Mouse (Mus musculus) liver, embryonic 14.5 days (tissue): Measurements from ENCODE around the gene Clstn2. TPM values are rescaled to one million over a fixed set of nuclear protein-coding genes. Genes with fewer than 3 reads are reported as not detected.

Source experiments
- ATAC-seq: fragments of 200-750 bp; cut with Nextera tagmentation; 2 replicates; pipeline ENCODE4 v1.8.0; 2017; ENCODE audit warnings: moderate number of reproducible peaks, mild to moderate bottlenecking, moderate library complexity; ENCODE audit not compliant: insufficient read depth
- DNase-seq, 3 experiments: peaks; one replicate each; pipeline ENCODE4 v3.0.0-alpha.2; 2012 to 2013; ENCODE audit warnings: low read depth in 3 of 3, low spot score in 3 of 3
- H3K27ac ChIP-seq: fragments of 300-500 bp; sonication (generic); 2 replicates; pipeline ENCODE4 v1.5.1; 2014; ENCODE audit warnings: moderate library complexity, mild to moderate bottlenecking, control low read depth, inconsistent platforms
- H3K27me3 ChIP-seq: fragments of 300-500 bp; sonication (generic); 2 replicates; pipeline ENCODE4 v1.6.1; 2014; ENCODE audit warnings: mild to moderate bottlenecking, low read length, moderate library complexity; ENCODE audit not compliant: control insufficient read depth, insufficient read depth
- H3K36me3 ChIP-seq: fragments of 300-500 bp; sonication (generic); replicated peaks from 2 replicates; pipeline ENCODE4 v1.6.1; 2014; ENCODE audit warnings: low read depth; ENCODE audit not compliant: control insufficient read depth, insufficient read depth
- H3K4me1 ChIP-seq, 2 experiments: fragments of 200-500 bp in 1 of 2; fragments of 300-500 bp in 1 of 2; sonication (generic) in 1 of 2; replicated peaks; 2 replicates each; pipeline ENCODE4 v1.6.1; 2012 to 2014; ENCODE audit warnings: antibody characterized with exemption in 1 of 2, inconsistent platforms in 1 of 2, low read length in 1 of 2; ENCODE audit not compliant: control insufficient read depth in 2 of 2, insufficient read depth in 2 of 2
- H3K4me2 ChIP-seq: fragments of 300-500 bp; sonication (generic); 2 replicates; pipeline ENCODE4 v1.6.1; 2014; ENCODE audit warnings: low read depth, mild to moderate bottlenecking, control low read depth, moderate library complexity
- H3K4me3 ChIP-seq, 2 experiments: fragments of 200-500 bp in 1 of 2; fragments of 300-500 bp in 1 of 2; sonication (generic) in 1 of 2; 2 replicates each; pipeline ENCODE4 v1.5.1; 2012 to 2014; ENCODE audit warnings: low read depth in 2 of 2, low read length in 2 of 2, mild to moderate bottlenecking in 2 of 2, control low read depth in 1 of 2, inconsistent platforms in 1 of 2, moderate library complexity in 1 of 2; ENCODE audit not compliant: insufficient read depth in 1 of 2
- H3K9ac ChIP-seq: fragments of 300-500 bp; sonication (generic); replicated peaks from 2 replicates; pipeline ENCODE4 v1.6.1; 2014; ENCODE audit warnings: mild to moderate bottlenecking, control low read depth, moderate library complexity
- H3K9me3 ChIP-seq: fragments of 300-500 bp; sonication (generic); 2 replicates; pipeline ENCODE4 v1.6.1; 2016; ENCODE audit warnings: low read length, mixed read lengths; ENCODE audit not compliant: control insufficient read depth
- CTCF ChIP-seq: IDR thresholded peaks from 2 replicates; pipeline ENCODE4 v1.5.1; 2016; ENCODE audit warnings: antibody characterized with exemption, low read depth, control low read depth
- EP300 ChIP-seq: IDR thresholded peaks from 2 replicates; pipeline ENCODE4 v1.6.1; 2016; ENCODE audit warnings: antibody characterized with exemption, low read depth
- WGBS: fragments of 180-500 bp; shearing (Covaris S2); extraction: QIAGEN DNeasy Blood & Tissue Kit; methylation state at CpG from one replicate; pipeline ENCODE4 v1.1.7; 2014; ENCODE audit not compliant: insufficient replicate concordance; 5-methylcytosine and 5-hydroxymethylcytosine counted together
- polyA plus RNA-seq, 2 experiments: library from polyadenylated mRNA; depleted of rRNA in 1 of 2; stranded (reverse) in 1 of 2; unstranded in 1 of 2; fragments of >200 nt; fragmentation: Nextera tagmentation in 1 of 2; extraction: Ambion mirVana in 1 of 2; gene quantifications; 2 replicates each; pipeline versions ENCODE4 v1.2.1 to v1.2.3; 2012 to 2014

The Clstn2 gene
- polyA plus RNA-seq, 2 experiments: 0.04 to 0.11 TPM

- H3K4me1 ChIP-seq: no peaks in the 10 kb centered on the region
- DNase-seq: no peak
- no peak overlapping the region for H3K27ac ChIP-seq
- no peak for TF ChIP-seq EP300
- TF ChIP-seq CTCF: no peak
- H3K9me3 ChIP-seq: no peaks in the 10 kb centered on the region
- WGBS: 52% methylated on average over 5 of the region's 5 CpGs
- no peak overlapping the region for H3K4me2 ChIP-seq
- ATAC-seq: no peak
- H3K4me3 ChIP-seq: no peak overlapping the region
- no peak overlapping the region for H3K9ac ChIP-seq
- no peaks in the 10 kb centered on the region for H3K36me3 ChIP-seq
- H3K27me3 ChIP-seq: no peaks in the 10 kb centered on the region
Observed at GRCm38 (mm10) chr9:97769331-97769730, 263.6 kb downstream of the Clstn2 start.

GRCm38 (mm10) chr9:97765251-97765767, 267.7 kb downstream of the Clstn2 start:
- no peak overlapping the region for H3K4me3 ChIP-seq
- H3K36me3 ChIP-seq: no peaks in the 10 kb centered on the region
- H3K4me2 ChIP-seq: no peak overlapping the region
- H3K27ac ChIP-seq: no peak overlapping the region
- no peak overlapping the region for H3K9ac ChIP-seq
- DNase-seq (no peak), ATAC-seq (no peak)
- H3K9me3 ChIP-seq: no peaks in the 10 kb centered on the region
- TF ChIP-seq EP300 (no peak), CTCF (no peak)
- 51% methylated on average over 6 of the region's 6 CpGs for WGBS
- no peaks in the 10 kb centered on the region for H3K27me3 ChIP-seq
- no peaks in the 10 kb centered on the region for H3K4me1 ChIP-seq

GRCm38 (mm10) chr9:97763048-97763447, 269.9 kb downstream of the Clstn2 start:
- H3K36me3 ChIP-seq: no peaks in the 10 kb centered on the region
- no peak for ATAC-seq
- H3K9me3 ChIP-seq: no peaks in the 10 kb centered on the region
- 66% methylated on average over 4 of the region's 4 CpGs for WGBS
- DNase-seq: no peak
- TF ChIP-seq EP300 (no peak), CTCF (no peak)
- no peaks in the 10 kb centered on the region for H3K4me1 ChIP-seq
- H3K27me3 ChIP-seq: no peaks in the 10 kb centered on the region
- H3K27ac ChIP-seq: no peak overlapping the region
- no peak overlapping the region for H3K4me2 ChIP-seq
- H3K9ac ChIP-seq: no peak overlapping the region
- no peak overlapping the region for H3K4me3 ChIP-seq

- Histone ChIP-seq H3K4me3 (no peak overlapping the region), H3K36me3 (no peaks in the 10 kb centered on the region), H3K27ac (no peak overlapping the region), H3K9ac (no peak overlapping the region), H3K4me2 (no peak overlapping the region), H3K27me3 (no peaks in the 10 kb centered on the region), H3K9me3 (no peaks in the 10 kb centered on the region), H3K4me1 (no peaks in the 10 kb centered on the region)
- TF ChIP-seq CTCF (no peak), EP300 (no peak)
- WGBS: 63% methylated on average over 6 of the region's 7 CpGs
- DNase-seq (no peak), ATAC-seq (no peak)
Observed at GRCm38 (mm10) chr9:97755599-97756270, 277.2 kb downstream of the Clstn2 start.

- Histone ChIP-seq H3K36me3 (no peaks in the 10 kb centered on the region), H3K9me3 (no peaks in the 10 kb centered on the region), H3K9ac (no peak overlapping the region), H3K27me3 (no peaks in the 10 kb centered on the region), H3K4me2 (no peak overlapping the region), H3K4me1 (no peaks in the 10 kb centered on the region), H3K27ac (no peak overlapping the region), H3K4me3 (no peak overlapping the region)
- DNase-seq (no peak), ATAC-seq (no peak)
- WGBS: 44% methylated on average over 2 of the region's 2 CpGs
- TF ChIP-seq EP300 (no peak), CTCF (no peak)
Observed at GRCm38 (mm10) chr9:97753715-97754114, 279.3 kb downstream of the Clstn2 start.
